In the genomic region with DNA sequence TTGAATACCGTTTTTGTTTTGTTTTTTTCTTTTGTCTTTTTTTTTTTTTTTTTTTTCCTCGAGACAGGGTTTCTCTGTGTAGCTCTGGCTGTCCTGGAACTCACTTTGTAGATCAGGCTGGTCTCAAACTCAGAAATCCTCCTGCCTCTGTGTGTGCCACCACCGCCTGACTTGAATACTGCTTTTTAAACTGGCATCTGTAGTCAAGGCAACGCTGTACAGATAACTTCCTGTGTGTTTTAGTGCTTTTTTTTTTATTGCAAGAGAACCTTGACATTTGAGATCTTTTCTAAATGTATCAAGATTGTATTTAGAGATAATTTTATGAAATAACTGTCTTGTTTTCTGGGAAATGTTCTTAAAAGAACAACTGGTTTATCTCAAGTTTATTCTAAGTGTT, we compare ENCODE assay signal across 18 mouse cellular contexts. TPM values are rescaled to one million over a fixed set of nuclear protein-coding genes. Genes with fewer than 3 reads are reported as not detected.
A peak's percentile ranks its signal among the peaks of the same experiment; 100 is the strongest.
DNase-seq lines count a peak whose midpoint lies in the region; ATAC-seq lines count a peak whose summit lies in the region.
"Had no signal": no experiment of that assay in that cellular context is flagged by ENCODE, and none has a peak within 500 bp of the region (broad histone marks: within the 10 kb centered on the region; RNA-seq: fewer than 3 reads in every experiment).

No protein-coding gene starts in this region.

- ATAC-seq in activated CD4-positive, CD25-positive, alpha-beta regulatory T cell, adult 4 months, result peak; percentile 47
- peak; percentile 50 for ATAC-seq in inflammation-experienced regulatory T-cells, adult 6 months
- ATAC-seq: forebrain, embryonic 13.5 days; forebrain, embryonic 15.5 days; forebrain, postnatal 0 days; Patski had no signal

- peak; percentile 36 for DNase-seq in CD4-positive, CD25-positive, alpha-beta regulatory T cell, adult 2 months (ENCODE audit: low read depth, low spot score)
- no peak for DNase-seq in kidney, postnatal 14 days
- DNase-seq in neural tube, embryonic 10.5 days (ENCODE audit: extremely low spot score, low spot score), result no peak
- DNase-seq: adrenal gland, adult 2 months; adrenal gland, postnatal 14 days; adrenal gland, postnatal 36 days; B cell, adult 2 months; cerebellum, adult 11-12 months; cerebellum, adult 2 months; cerebellum, adult 9-10 months; cerebellum, postnatal 10 days; cerebellum, postnatal 25 days; forebrain, postnatal 0 days had no signal

RNA-seq across cellular contexts. Expression of a gene that starts 33.9 kb away (rescaled TPM):
- polyA plus RNA-seq in activated CD4-positive, CD25-positive, alpha-beta regulatory T cell, adult 4 months (2017; shearing (Covaris generic)), result 10 to 100 TPM; 16.8 to 17.8 TPM
- 10 to 100 TPM; 11.8 to 16.4 (median 15.9) TPM for polyA plus RNA-seq in inflammation-experienced regulatory T-cells, adult 6 months (2017; shearing (Covaris generic))

RNA-seq across cellular contexts. Expression of a gene that starts 34.0 kb away (rescaled TPM):
- 1 to 10 TPM; 4.7 to 10.0 TPM for polyA plus RNA-seq in activated CD4-positive, CD25-positive, alpha-beta regulatory T cell, adult 4 months (2017; shearing (Covaris generic))
- 10 to 100 TPM in 1 of 3 experiments, 1 to 10 TPM in 2; 5.2 to 11.0 (median 6.3) TPM for polyA plus RNA-seq in inflammation-experienced regulatory T-cells, adult 6 months (2017; shearing (Covaris generic))
